Mouse (Mus musculus) 3T3-L1 (cell line): ENCODE results near the gene Apoc2.

ENCODE experiments used
- DNase-seq: peaks from one replicate; pipeline ENCODE4 v3.0.0-alpha.2; 2015; ENCODE audit warnings: low read depth, low spot score

Apoc2 gene

DNA sequence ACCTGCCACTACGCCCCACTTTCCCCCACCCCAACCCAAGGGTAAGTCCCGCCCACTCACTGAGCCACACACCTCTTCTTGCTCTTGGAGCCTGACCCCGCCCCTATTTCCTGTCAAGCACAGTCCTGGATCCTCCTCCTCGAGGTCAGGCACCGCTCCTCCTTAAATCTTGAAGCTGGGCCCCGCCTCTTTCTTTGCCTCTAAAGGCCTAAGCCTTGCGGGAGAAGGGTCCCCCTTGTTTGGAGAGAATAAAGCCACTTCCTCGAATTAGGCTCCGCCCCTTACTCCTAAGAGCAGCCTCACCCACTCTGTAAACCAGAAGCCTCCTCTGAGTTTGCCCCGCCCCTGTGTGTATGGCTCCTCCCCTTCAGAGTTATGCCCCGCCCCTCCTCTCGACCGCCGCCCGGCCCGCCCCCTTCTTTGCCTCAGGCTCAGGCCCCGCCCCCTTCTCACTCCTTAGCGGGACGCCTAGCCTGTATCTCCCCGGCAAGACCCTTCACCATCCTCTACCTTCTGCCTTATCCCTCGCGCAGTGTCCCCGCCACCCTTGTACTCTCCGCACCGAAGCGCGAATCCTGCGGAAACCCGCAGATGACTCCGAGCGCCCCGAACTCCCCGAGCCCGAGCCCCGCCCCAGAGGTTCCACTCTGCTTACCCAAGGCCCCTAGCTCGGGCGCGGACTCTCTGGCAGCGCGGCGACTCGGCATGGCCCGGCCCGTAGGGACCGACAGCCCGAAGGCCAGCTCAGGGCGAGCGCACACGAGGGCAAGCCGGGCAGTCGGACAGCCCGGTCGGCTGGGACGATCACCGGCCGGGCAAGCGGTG lies 49.0 kb downstream of the Apoc2 start:
- peak; percentile 99 for DNase-seq

DNA sequence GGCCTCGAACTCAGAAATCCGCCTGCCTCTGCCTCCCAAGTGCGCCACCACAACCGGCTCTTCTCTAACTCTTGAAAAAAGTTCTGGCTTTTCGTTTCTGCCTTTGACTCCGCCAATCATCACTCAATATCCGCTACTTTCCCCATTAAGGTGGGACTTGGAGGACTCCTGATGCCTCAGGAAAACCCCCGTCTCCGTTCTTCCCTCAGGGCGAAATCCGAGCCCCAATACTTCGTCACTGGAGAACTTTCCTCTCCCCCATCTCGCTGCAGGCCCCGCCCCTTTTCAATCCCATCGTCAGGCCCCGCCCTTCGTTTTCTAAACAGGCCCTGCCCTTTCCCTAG lies 49.6 kb downstream of the Apoc2 start:
- DNase-seq: no peak

DNA sequence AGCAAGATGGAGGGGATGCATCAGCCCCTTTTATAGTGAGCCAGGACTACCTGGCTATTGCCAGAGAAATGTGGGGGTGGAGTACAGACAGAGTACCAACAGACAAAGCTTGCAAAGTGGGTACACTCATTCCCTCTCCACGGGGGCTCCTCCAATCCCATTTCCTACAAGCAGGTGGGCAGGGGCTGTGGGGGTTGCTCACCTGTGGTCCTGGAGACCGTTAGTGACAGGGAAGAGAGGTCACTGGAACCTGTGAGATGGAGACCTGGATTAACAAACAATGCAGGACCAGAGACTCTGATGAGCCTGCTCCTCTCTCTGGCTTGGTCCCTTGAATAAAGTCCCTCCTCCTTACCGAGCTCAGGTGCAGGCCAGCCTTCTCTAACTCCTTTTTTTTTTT lies 50.0 kb downstream of the Apoc2 start:
- no peak for DNase-seq

DNA sequence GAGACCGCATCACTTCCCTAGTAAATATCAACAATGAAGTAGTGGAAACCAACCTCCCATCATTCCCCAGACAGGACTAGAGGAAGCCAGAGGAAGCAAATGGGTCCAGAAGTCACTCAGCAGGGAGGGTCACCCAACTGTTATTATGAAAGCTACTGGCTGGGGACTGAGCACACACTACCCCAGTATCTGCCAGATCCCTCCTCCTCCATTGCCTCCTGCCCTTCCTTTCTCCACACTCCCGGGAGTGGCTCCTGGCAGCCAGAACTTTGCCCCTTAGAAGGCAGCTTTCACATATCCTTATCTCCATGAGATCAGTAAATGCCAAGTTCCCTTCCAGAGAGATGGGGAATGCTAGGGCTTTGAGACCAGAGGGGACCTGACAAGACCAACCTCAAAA lies 54.3 kb downstream of the Apoc2 start:
- no peak for DNase-seq

DNA sequence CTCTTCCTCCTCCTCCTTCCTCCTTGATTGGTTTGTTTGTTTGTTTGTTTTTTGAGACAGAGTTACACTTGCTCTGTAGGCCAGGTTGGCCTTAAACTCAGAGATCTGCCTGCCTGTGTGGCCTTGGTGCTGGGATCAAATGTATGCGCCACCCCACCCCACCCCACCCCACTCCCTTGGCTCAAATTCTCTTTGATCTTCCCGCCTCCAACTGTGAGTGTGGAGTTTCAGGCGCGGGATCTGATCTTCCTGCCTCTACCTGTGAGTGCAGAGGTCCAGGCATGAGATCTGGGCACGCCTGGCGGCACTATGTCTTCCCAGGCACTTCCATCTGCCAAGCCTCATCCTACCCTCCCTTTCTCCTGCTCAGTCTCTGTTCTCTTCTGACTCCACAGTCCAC lies 55.5 kb downstream of the Apoc2 start:
- DNase-seq: no peak
